Mouse (Mus musculus) forebrain, embryonic 14.5 days (tissue): ENCODE results near the gene Vmo1. TPM values are rescaled to one million over a fixed set of nuclear protein-coding genes. Genes with fewer than 3 reads are reported as not detected.
"Not testable (repeated sequence)": the region's sequence is repeated elsewhere in the genome, so short reads cannot be mapped to it uniquely, and the experiment has no call there.

ENCODE experiments used
- ATAC-seq: fragments of 200-750 bp; cut with Nextera tagmentation; 2 replicates; pipeline ENCODE4 v1.8.0; 2017; ENCODE audit warnings: mild to moderate bottlenecking, moderate library complexity
- DNase-seq: peaks from one replicate; pipeline ENCODE4 v3.0.0-alpha.2; 2015; ENCODE audit warnings: low spot score
- H3K27ac ChIP-seq: fragments of 300-500 bp; sonication (generic); 2 replicates; pipeline ENCODE4 v1.5.1; 2014; ENCODE audit warnings: low read depth, mild to moderate bottlenecking, control low read depth, low read length, moderate library complexity
- H3K27me3 ChIP-seq: fragments of 300-500 bp; sonication (generic); replicated peaks from 2 replicates; pipeline ENCODE4 v1.6.1; 2014; ENCODE audit warnings: low read length, control low read depth, mixed read lengths; ENCODE audit not compliant: control insufficient read depth, insufficient read depth
- H3K36me3 ChIP-seq: fragments of 300-500 bp; sonication (generic); 2 replicates; pipeline ENCODE4 v1.6.1; 2014; ENCODE audit warnings: low read length, control low read depth; ENCODE audit not compliant: control insufficient read depth, insufficient read depth
- H3K4me1 ChIP-seq: fragments of 300-500 bp; sonication (generic); 2 replicates; pipeline ENCODE4 v1.6.1; 2014; ENCODE audit warnings: antibody characterized with exemption, low read length, control low read depth; ENCODE audit not compliant: control insufficient read depth, insufficient read depth
- H3K4me2 ChIP-seq: fragments of 300-500 bp; sonication (generic); 2 replicates; pipeline ENCODE4 v1.6.1; 2014; ENCODE audit warnings: mild to moderate bottlenecking, control low read depth, low read length
- H3K4me3 ChIP-seq: fragments of 300-500 bp; sonication (generic); 2 replicates; pipeline ENCODE4 v1.5.1; 2014; ENCODE audit warnings: low read depth, low read length, control low read depth
- H3K9ac ChIP-seq: fragments of 300-500 bp; sonication (generic); 2 replicates; pipeline ENCODE4 v1.6.1; 2014; ENCODE audit warnings: mild to moderate bottlenecking, low read length, control low read depth, moderate library complexity
- H3K9me3 ChIP-seq: fragments of 300-500 bp; sonication (generic); replicated peaks from 2 replicates; pipeline ENCODE4 v1.6.1; 2016; ENCODE audit warnings: low read length, control low read depth, mixed read lengths; ENCODE audit not compliant: control insufficient read depth
- WGBS: fragments of 180-500 bp; shearing (Covaris S2); extraction: QIAGEN DNeasy Blood & Tissue Kit; methylation state at CpG from one replicate; pipeline ENCODE4 v1.1.7; 2014; 5-methylcytosine and 5-hydroxymethylcytosine counted together
- polyA plus RNA-seq: library from polyadenylated mRNA; unstranded; fragments of >200 nt; fragmentation: Nextera tagmentation; extraction: Ambion mirVana; gene quantifications from 2 replicates; pipeline ENCODE4 v1.2.1, GENCODE M21; 2014

The Vmo1 gene
- polyA plus RNA-seq, 1 experiment from 2014 or later, result 0.37 TPM

DNA sequence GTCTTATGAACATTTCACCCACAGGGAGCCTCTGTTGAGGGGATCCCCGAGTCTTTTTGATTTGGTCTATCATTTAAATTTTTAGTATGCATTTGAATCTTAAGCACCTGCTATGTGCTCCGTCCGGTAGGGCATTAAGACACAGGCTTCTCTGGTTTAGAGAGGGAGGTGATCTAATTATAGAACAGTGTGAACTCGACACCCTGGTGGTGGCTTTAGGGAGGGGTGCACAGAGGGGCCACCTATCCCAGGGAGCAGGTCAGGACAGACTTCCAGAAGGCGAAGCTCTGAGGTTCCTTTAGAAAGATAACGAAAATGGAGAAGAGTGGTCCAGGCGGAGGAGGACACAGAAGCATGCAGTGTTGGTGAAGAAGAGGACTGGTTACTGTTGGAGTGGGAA is 30.1 kb upstream of the Vmo1 start:
- DNase-seq (no peak), ATAC-seq (no peak)
- H3K36me3 ChIP-seq, result no peaks in the 10 kb centered on the region
- no peaks in the 10 kb centered on the region for H3K4me1 ChIP-seq
- no peak overlapping the region for H3K9ac ChIP-seq
- H3K4me3 ChIP-seq, result no peak overlapping the region
- no peaks in the 10 kb centered on the region for H3K27me3 ChIP-seq
- H3K9me3 ChIP-seq, result no peaks in the 10 kb centered on the region
- H3K4me2 ChIP-seq, result no peak overlapping the region
- no peak overlapping the region for H3K27ac ChIP-seq
- 73% methylated on average over 7 of the region's 7 CpGs for WGBS

DNA sequence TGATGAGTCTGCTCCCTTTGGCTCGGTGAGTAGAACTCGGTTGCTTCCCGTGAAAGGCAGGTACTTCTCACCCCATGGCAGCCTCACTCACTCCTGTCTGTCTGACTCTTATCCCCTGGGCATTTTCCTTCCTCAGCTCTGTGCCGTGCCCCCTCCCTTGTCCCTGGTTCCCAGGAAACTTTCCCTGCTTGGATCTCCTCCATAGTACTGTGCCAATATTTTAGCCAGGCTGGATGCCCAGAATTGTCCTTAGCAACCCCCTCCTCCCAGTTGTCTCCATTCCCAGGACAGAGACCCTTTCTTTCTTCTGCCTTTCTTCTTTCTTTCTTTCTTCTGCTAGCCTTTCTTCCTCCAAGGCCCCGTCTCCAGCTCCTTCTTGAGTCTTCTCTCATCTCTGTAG is 27.0 kb upstream of the Vmo1 start:
- peak; percentile 34 for DNase-seq
- no peaks in the 10 kb centered on the region for H3K36me3 ChIP-seq
- no peak overlapping the region for H3K27ac ChIP-seq
- H3K9ac ChIP-seq, result no peak overlapping the region
- H3K4me3 ChIP-seq, result no peak overlapping the region
- H3K4me2 ChIP-seq, result no peak overlapping the region
- no peak for ATAC-seq
- H3K9me3 ChIP-seq, result no peaks in the 10 kb centered on the region
- WGBS, result 70% methylated on average over 5 of the region's 5 CpGs
- 0 out of 2 replicates have a peak, but pooled peaks cover 6% of the 10 kb centered on the region for H3K27me3 ChIP-seq
- H3K4me1 ChIP-seq, result no peaks in the 10 kb centered on the region

DNA sequence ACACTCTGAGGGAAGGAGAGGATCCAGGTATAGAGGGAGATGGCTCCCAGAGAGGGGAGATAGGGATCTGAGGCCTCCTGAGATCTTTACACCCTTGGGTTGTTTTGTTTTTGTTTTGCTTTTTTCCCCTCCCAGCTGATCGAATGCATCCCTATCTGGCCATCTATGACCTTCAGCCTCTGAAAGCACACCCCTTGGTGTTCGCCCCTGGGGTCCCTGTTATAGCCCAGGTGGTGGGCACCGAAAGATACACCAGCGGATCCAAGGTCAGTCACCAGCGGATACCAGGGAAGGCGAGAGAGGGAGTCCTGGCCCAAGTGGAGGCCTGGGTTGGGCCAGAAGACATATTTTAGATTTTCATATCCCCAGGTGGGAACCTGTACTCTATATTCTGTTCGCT is 26.5 kb upstream of the Vmo1 start:
- ATAC-seq (no peak), DNase-seq (no peak)
- Histone ChIP-seq H3K4me3 (peak overlapping the region; percentile 50; the same call in 1 of the 2 replicates), H3K27ac (no peak overlapping the region), H3K4me1 (no peaks in the 10 kb centered on the region), H3K27me3 (0 out of 2 replicates have a peak, but pooled peaks cover 6% of the 10 kb centered on the region), H3K9me3 (no peaks in the 10 kb centered on the region), H3K36me3 (no peaks in the 10 kb centered on the region), H3K4me2 (peak overlapping the region; percentile 78; the same call in 1 of the 2 replicates), H3K9ac (no peak overlapping the region)
- 90% methylated on average over 7 of the region's 7 CpGs for WGBS

DNA sequence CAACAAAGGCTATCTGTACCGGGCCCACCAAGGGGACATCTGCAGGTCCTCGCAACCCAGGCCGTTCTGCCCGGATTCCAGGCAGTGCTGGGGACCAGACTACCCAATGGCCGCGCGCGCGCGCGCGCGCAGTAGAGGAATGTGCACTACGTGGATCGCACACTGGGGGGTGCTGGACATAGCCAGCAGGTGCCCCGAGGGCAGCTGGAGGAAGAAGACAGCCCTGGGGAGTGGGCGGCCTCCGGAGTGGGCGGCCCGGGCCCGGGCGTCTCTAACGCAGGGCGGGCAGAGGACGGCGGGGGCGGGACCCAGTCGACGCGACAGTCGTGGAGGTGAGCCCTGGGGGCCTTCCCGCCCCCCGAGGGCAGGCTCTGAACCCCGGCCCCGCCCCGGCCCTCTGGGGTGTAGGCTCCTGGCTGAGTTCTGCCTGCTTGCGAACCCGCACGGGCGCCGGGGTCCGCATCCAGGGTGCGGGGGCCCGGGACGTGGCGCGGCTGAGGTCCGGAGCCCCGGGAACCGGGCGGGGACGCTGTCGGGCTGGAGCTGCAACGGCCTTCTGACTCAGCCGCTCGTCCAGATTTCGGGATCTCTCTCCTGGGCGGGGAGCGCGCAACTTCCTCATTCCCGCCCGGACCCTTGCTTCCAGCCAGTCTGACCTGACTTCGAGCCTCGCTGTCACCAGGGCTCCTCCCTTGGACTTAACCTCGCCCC is 25.6 kb upstream of the Vmo1 start, which contains the start of gene Pld2:
Pld2 (plus strand) TSS at position 188 of the 711 bp plus-strand sequence.
- Histone ChIP-seq H3K27me3 (0 out of 2 replicates have a peak, but pooled peaks cover 6% of the 10 kb centered on the region), H3K9ac (peak within 1 kb of the TSS; percentile 60), H3K4me1 (no peaks in the 10 kb centered on the region), H3K4me2 (peak within 1 kb of the TSS; percentile 78), H3K27ac (no peak within 1 kb of the TSS), H3K36me3 (no peaks in the 10 kb centered on the region), H3K4me3 (peak within 1 kb of the TSS; percentile 50), H3K9me3 (no peaks in the 10 kb centered on the region)
- DNase-seq, result peak; percentile 80
- ATAC-seq, result peak; percentile 81
- WGBS, result under 1% methylated on average over 61 of the region's 65 CpGs

DNA sequence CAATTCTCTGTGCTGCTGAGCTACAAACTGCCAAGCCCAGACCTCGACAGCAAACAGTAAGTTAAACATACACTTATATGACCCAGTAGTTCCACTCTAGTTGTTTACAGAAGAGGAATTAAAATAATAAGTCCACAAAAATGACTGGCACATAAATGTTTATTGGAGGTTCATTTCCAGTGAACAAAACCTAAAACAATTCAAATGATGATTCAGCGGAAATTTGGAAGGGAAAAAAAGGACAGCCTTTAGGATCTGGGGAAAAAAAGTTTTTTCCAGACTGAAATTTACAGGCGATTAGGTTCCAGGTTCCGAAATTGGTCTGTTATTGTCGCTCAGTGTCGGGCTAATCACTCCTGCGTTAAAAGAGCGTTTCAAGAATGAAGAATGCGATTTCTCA is 25.0 kb upstream of the Vmo1 start:
- H3K27me3 ChIP-seq, result 0 out of 2 replicates have a peak, but pooled peaks cover 6% of the 10 kb centered on the region
- peak overlapping the region; percentile 60; the same call in 1 of the 2 replicates for H3K9ac ChIP-seq
- DNase-seq (no peak), ATAC-seq (no peak)
- H3K4me3 ChIP-seq, result peak overlapping the region; percentile 50
- no peaks in the 10 kb centered on the region for H3K4me1 ChIP-seq
- H3K36me3 ChIP-seq, result no peaks in the 10 kb centered on the region
- peak overlapping the region; percentile 78 for H3K4me2 ChIP-seq
- H3K9me3 ChIP-seq, result no peaks in the 10 kb centered on the region
- 15% methylated on average over 9 of the region's 9 CpGs for WGBS
- H3K27ac ChIP-seq, result no peak overlapping the region

DNA sequence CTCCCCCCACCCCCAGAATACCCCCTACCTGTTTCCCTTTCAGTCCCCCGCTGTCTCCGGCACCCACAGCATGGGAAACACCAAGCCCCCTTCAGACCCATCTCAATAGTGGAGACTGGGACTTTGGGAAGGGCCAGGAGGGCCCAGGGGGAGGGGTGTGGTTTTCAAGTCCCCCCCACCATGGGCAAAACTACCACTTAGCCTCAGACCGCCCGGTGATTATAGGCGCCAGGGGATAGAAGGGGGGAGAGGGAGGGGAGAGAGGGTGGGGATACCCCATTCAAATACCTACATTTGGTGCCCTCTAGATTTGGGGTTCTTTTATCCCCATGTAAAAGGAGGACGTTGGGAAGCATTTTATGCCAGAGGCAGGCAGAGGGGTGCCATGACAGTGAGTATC is 18.4 kb upstream of the Vmo1 start, which contains the start of gene Gm40193:
Gm40193 (minus strand) TSS at position 101 of the 400 bp plus-strand sequence.
- Histone ChIP-seq H3K36me3 (peaks cover 13% of the 10 kb centered on the region), H3K4me1 (no peaks in the 10 kb centered on the region), H3K4me3 (no peak within 1 kb of the TSS), H3K27me3 (no peaks in the 10 kb centered on the region), H3K9ac (no peak within 1 kb of the TSS), H3K9me3 (no peaks in the 10 kb centered on the region), H3K27ac (no peak within 1 kb of the TSS), H3K4me2 (no peak within 1 kb of the TSS)
- WGBS, result 85% methylated on average over 6 of the region's 6 CpGs
- DNase-seq (no peak), ATAC-seq (no peak)

DNA sequence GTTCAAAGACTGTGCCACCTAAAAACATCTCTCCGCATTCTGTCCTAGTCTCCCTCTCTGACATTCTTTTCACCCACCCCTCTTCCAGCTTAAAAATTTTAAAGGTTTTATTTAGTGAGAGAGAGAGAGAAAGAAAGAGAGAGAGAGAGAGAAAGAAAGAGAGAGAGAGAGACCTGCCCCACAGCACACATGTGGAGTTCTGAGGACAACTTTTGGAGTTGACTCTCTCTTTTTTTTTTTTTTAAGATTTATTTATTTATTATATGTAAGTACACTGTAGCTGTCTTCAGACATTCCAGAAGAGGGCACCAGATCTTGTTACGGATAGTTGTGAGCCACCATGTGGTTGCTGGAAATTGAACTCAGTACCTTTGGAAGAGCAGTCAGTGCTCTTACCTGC is 16.6 kb upstream of the Vmo1 start:
- not testable (repeated sequence) for ATAC-seq, DNase-seq

DNA sequence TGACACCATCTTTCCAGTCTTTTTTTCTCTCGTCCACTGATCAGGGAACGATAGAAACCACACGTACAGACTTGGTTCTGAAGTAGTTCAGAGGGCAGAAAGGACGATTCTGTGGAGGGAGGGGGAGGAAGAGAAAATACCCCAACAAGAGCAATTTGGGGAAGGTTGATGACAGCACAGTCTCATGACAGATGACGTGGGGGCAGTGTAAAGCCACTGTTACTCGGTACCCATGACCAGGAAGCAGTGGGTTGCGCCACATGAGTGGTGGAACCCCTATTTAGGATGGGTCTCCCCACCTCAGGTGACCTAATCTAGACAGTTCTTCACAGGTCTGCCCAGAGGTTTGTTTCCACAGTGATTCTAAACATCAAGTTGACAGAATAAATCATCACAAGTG is 14.2 kb upstream of the Vmo1 start:
- Histone ChIP-seq H3K36me3 (peaks cover 31% of the 10 kb centered on the region), H3K4me1 (peaks cover 4% of the 10 kb centered on the region; the same call in 1 of the 2 replicates), H3K9ac (no peak overlapping the region), H3K4me3 (no peak overlapping the region), H3K27me3 (no peaks in the 10 kb centered on the region), H3K9me3 (no peaks in the 10 kb centered on the region), H3K27ac (no peak overlapping the region), H3K4me2 (no peak overlapping the region)
- ATAC-seq (no peak), DNase-seq (no peak)
- 91% methylated on average over 7 of the region's 7 CpGs for WGBS

More for the DNA sequence above, 16.6 kb upstream of the Vmo1 start:
- peaks cover 31% of the 10 kb centered on the region for H3K36me3 ChIP-seq
- not testable (repeated sequence) for H3K4me2 ChIP-seq, H3K9ac ChIP-seq, H3K27me3 ChIP-seq, H3K9me3 ChIP-seq, H3K4me3 ChIP-seq, H3K27ac ChIP-seq, H3K4me1 ChIP-seq
- 95% methylated on average over 2 of the region's 2 CpGs for WGBS

DNA sequence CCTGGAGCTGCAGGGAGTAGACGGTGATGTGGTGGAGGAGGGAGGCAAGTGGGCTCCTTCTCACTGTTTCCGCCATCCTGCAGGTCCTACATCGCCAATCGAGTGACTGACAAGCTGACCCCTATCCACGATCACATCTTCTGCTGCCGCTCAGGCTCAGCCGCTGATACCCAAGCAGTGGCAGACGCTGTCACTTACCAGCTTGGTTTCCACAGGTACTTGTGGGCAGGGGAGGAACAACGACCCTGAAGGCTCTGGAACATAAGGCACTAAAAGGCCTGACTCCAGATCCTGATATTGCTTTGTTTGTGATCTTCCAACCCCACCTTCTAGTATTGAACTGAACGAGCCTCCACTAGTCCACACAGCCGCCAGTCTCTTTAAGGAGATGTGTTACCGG is 11.8 kb upstream of the Vmo1 start:
- ATAC-seq, result no peak
- Histone ChIP-seq H3K9ac (peak overlapping the region; percentile 69; the same call in 1 of the 2 replicates), H3K4me2 (peak overlapping the region; percentile 66), H3K27ac (no peak overlapping the region), H3K27me3 (no peaks in the 10 kb centered on the region), H3K9me3 (no peaks in the 10 kb centered on the region), H3K36me3 (peaks cover 31% of the 10 kb centered on the region), H3K4me1 (peaks cover 4% of the 10 kb centered on the region; the same call in 1 of the 2 replicates), H3K4me3 (peak overlapping the region; percentile 62)
- WGBS, result 88% methylated on average over 12 of the region's 12 CpGs
- DNase-seq, result no peak
